Mouse (Mus musculus) thymus, adult 2 months (tissue): ENCODE measurements around the gene Mfsd12. TPM values are rescaled to one million over a fixed set of nuclear protein-coding genes. Genes with fewer than 3 reads are reported as not detected.
A peak's percentile ranks its signal among the peaks of the same experiment; 100 is the strongest.

Experiments used
- DNase-seq: peaks from one replicate; pipeline ENCODE4 v3.0.0; 2021
- H3K27ac ChIP-seq: fragments of 200-500 bp; 2 replicates; pipeline ENCODE4 v1.5.1; 2012; ENCODE audit warnings: low read length, control low read depth; ENCODE audit not compliant: control insufficient read depth, insufficient read depth
- H3K27me3 ChIP-seq: fragments of 200-500 bp; 2 replicates; pipeline ENCODE4 v1.6.1; 2012; ENCODE audit warnings: mild to moderate bottlenecking, low read length, moderate library complexity, mixed read lengths; ENCODE audit not compliant: control insufficient read depth, insufficient read depth
- H3K36me3 ChIP-seq: fragments of 200-500 bp; 2 replicates; pipeline ENCODE4 v1.6.1; 2012; ENCODE audit warnings: mild to moderate bottlenecking, low read length, moderate library complexity; ENCODE audit not compliant: control insufficient read depth, insufficient read depth
- H3K4me1 ChIP-seq: fragments of 200-500 bp; replicated peaks from 2 replicates; pipeline ENCODE4 v1.6.1; 2012; ENCODE audit warnings: low read length; ENCODE audit not compliant: control insufficient read depth, insufficient read depth
- H3K4me3 ChIP-seq: fragments of 200-500 bp; 2 replicates; pipeline ENCODE4 v1.5.1; 2012; ENCODE audit warnings: mild to moderate bottlenecking, low read length, control low read depth, moderate library complexity; ENCODE audit not compliant: control insufficient read depth, insufficient read depth
- CTCF ChIP-seq: fragments of 200-500 bp; IDR thresholded peaks from 2 replicates; pipeline ENCODE4 v1.5.1; 2012; ENCODE audit warnings: mild to moderate bottlenecking, control low read depth, low read length, moderate library complexity, borderline replicate concordance; ENCODE audit not compliant: control insufficient read depth, poor library complexity, insufficient read depth; ENCODE audit errors: extremely low read depth
- POLR2A ChIP-seq: fragments of 200-500 bp; IDR thresholded peaks from 2 replicates; pipeline ENCODE4 v1.6.1; 2012; ENCODE audit warnings: mild to moderate bottlenecking, low read length, control low read depth, moderate library complexity; ENCODE audit not compliant: control insufficient read depth, poor library complexity, insufficient read depth; ENCODE audit errors: extremely low read depth
- WGBS: fragments of 180-500 bp; shearing (Covaris S2); methylation state at CpG from one replicate; pipeline ENCODE4 v1.1.7; 2018; 5-methylcytosine and 5-hydroxymethylcytosine counted together
- polyA plus RNA-seq: library from polyadenylated mRNA; depleted of rRNA; stranded (reverse); fragments of >200 nt; gene quantifications from 2 replicates; pipeline ENCODE4 v1.2.3, GENCODE M21; 2012

The Mfsd12 gene
- polyA plus RNA-seq, 1 experiment: 65.3 TPM

GRCm38 (mm10) chr10:81344421-81345161, 12.7 kb upstream of the Mfsd12 start:
- no peak for DNase-seq
- WGBS: 38% methylated on average over 8 of the region's 8 CpGs
- H3K27me3 ChIP-seq: peaks cover 11% of the 10 kb centered on the region

GRCm38 (mm10) chr10:81345162-81345534, 12.1 kb upstream of the Mfsd12 start:
- TF ChIP-seq POLR2A (no peak), CTCF (no peak)
- Histone ChIP-seq H3K27ac (no peak overlapping the region), H3K36me3 (no peaks in the 10 kb centered on the region), H3K27me3 (peaks cover 11% of the 10 kb centered on the region), H3K4me3 (no peak overlapping the region), H3K4me1 (peaks cover 25% of the 10 kb centered on the region)
- no peak for DNase-seq
- 78% methylated on average over 4 of the region's 4 CpGs for WGBS

More at GRCm38 (mm10) chr10:81344421-81345161, 12.7 kb upstream of the Mfsd12 start:
- Histone ChIP-seq H3K36me3 (no peaks in the 10 kb centered on the region), H3K27ac (no peak overlapping the region), H3K4me1 (peaks cover 22% of the 10 kb centered on the region), H3K4me3 (no peak overlapping the region)
- no peak for TF ChIP-seq POLR2A
- no peak for TF ChIP-seq CTCF

- Histone ChIP-seq H3K27ac (no peak overlapping the region), H3K4me3 (no peak overlapping the region), H3K27me3 (peaks cover 11% of the 10 kb centered on the region), H3K36me3 (no peaks in the 10 kb centered on the region), H3K4me1 (peaks cover 25% of the 10 kb centered on the region)
- no peak for DNase-seq
- no peak for TF ChIP-seq POLR2A
- TF ChIP-seq CTCF: 0 out of 2 replicates have a peak, but pooled peaks have one; percentile 30
- 24% methylated on average over 55 of the region's 55 CpGs for WGBS
Observed at GRCm38 (mm10) chr10:81346453-81347067, 10.7 kb upstream of the Mfsd12 start.

GRCm38 (mm10) chr10:81349146-81349545, 8.1 kb upstream of the Mfsd12 start:
- Histone ChIP-seq H3K4me3 (peak overlapping the region; percentile 60), H3K36me3 (no peaks in the 10 kb centered on the region), H3K27ac (no peak overlapping the region), H3K27me3 (no peaks in the 10 kb centered on the region), H3K4me1 (peaks cover 31% of the 10 kb centered on the region)
- WGBS: 23% methylated on average over 12 of the region's 12 CpGs
- no peak for DNase-seq
- TF ChIP-seq CTCF (no peak), POLR2A (no peak)

- Histone ChIP-seq H3K4me1 (peaks cover 31% of the 10 kb centered on the region), H3K36me3 (no peaks in the 10 kb centered on the region), H3K27ac (no peak overlapping the region), H3K27me3 (no peaks in the 10 kb centered on the region), H3K4me3 (peak overlapping the region; percentile 60)
- TF ChIP-seq CTCF (no peak), POLR2A (no peak)
- DNase-seq: no peak
- under 1% methylated on average over 29 of the region's 29 CpGs for WGBS
Observed at GRCm38 (mm10) chr10:81349961-81350350, 7.3 kb upstream of the Mfsd12 start.

GRCm38 (mm10) chr10:81350351-81351063, 6.8 kb upstream of the Mfsd12 start, which contains the start of gene Hmg20b:
Hmg20b (minus strand) TSS chr10:81350480.
- DNase-seq: peak; percentile 99
- H3K27ac ChIP-seq: peak within 1 kb of the TSS; percentile 26; the same call in 1 of the 2 replicates
- no peaks in the 10 kb centered on the region for H3K27me3 ChIP-seq
- H3K4me1 ChIP-seq: peaks cover 31% of the 10 kb centered on the region
- H3K4me3 ChIP-seq: peak within 1 kb of the TSS; percentile 60
- TF ChIP-seq POLR2A: peak; percentile 63; the same call in 1 of the 2 replicates
- peak; percentile 72; the same call in 1 of the 2 replicates for TF ChIP-seq CTCF
- H3K36me3 ChIP-seq: no peaks in the 10 kb centered on the region
- WGBS: under 1% methylated on average over 54 of the region's 54 CpGs
